Mouse (Mus musculus) layer of hippocampus, adult 2 months (tissue): ENCODE results near the gene Mief2. TPM values are rescaled to one million over a fixed set of nuclear protein-coding genes. Genes with fewer than 3 reads are reported as not detected.
A peak's percentile ranks its signal among the peaks of the same experiment; 100 is the strongest.

Experiments
- DNase-seq, 2 experiments: peaks; one replicate each; pipeline ENCODE4 v3.0.0; 2022; ENCODE audit warnings: low spot score in 2 of 2
- H3K27ac ChIP-seq: fragments of 200-600 bp; 2 replicates; pipeline ENCODE4 v1.8.1; 2022
- H3K4me3 ChIP-seq: fragments of 200-600 bp; 2 replicates; pipeline ENCODE4 v1.8.1; 2022; ENCODE audit warnings: mild to moderate bottlenecking
- CTCF ChIP-seq: fragments of 200-600 bp; conservative IDR thresholded peaks from 2 replicates; pipeline ENCODE4 v1.8.1; 2022; ENCODE audit warnings: antibody characterized with exemption, mild to moderate bottlenecking, moderate library complexity
- total RNA-seq, 2 experiments: library from RNA; stranded (reverse); gene quantifications; 2 replicates each; pipeline ENCODE4 v1.2.3; 2021

The Mief2 gene
- total RNA-seq, 2 experiments from 2014 or later = 21.2 to 25.0 TPM

- peak in 1 of 2 experiments; percentile 17 for DNase-seq
- H3K4me3 ChIP-seq = no peak overlapping the region
- peak overlapping the region; percentile 75 for H3K27ac ChIP-seq
- TF ChIP-seq CTCF = no peak
These were observed 21.3 kb upstream of the Mief2 start for GRCm38 (mm10) chr11:60706696-60707480.

- Histone ChIP-seq H3K27ac (peak overlapping the region; percentile 75), H3K4me3 (no peak overlapping the region)
- TF ChIP-seq CTCF = no peak
- peak in 1 of 2 experiments; percentile 25 for DNase-seq
These were observed 20.5 kb upstream of the Mief2 start for GRCm38 (mm10) chr11:60707672-60708071.

- no peak for TF ChIP-seq CTCF
- H3K27ac ChIP-seq = no peak overlapping the region
- H3K4me3 ChIP-seq = no peak overlapping the region
- peak in 1 of 2 experiments; percentile 8 for DNase-seq
These were observed 19.6 kb upstream of the Mief2 start for GRCm38 (mm10) chr11:60708631-60709030.

- no peak for TF ChIP-seq CTCF
- Histone ChIP-seq H3K27ac (no peak overlapping the region), H3K4me3 (no peak overlapping the region)
- peak in 1 of 2 experiments; percentile 7 for DNase-seq
These were observed 18.4 kb upstream of the Mief2 start for GRCm38 (mm10) chr11:60709481-60710465.

- TF ChIP-seq CTCF = no peak
- no peak overlapping the region for H3K27ac ChIP-seq
- DNase-seq = no peak
- H3K4me3 ChIP-seq = no peak overlapping the region
These were observed 17.0 kb upstream of the Mief2 start for GRCm38 (mm10) chr11:60711218-60711617.

GRCm38 (mm10) chr11:60712040-60712439, 16.2 kb upstream of the Mief2 start:
- no peak for TF ChIP-seq CTCF
- Histone ChIP-seq H3K27ac (no peak overlapping the region), H3K4me3 (no peak overlapping the region)
- no peak for DNase-seq

GRCm38 (mm10) chr11:60712639-60713255, 15.5 kb upstream of the Mief2 start:
- no peak for TF ChIP-seq CTCF
- Histone ChIP-seq H3K4me3 (no peak overlapping the region), H3K27ac (no peak overlapping the region)
- no peak for DNase-seq

- DNase-seq = no peak
- TF ChIP-seq CTCF = no peak
- Histone ChIP-seq H3K27ac (no peak overlapping the region), H3K4me3 (no peak overlapping the region)
These were observed 12.4 kb upstream of the Mief2 start for GRCm38 (mm10) chr11:60715833-60716232.

- no peak for TF ChIP-seq CTCF
- no peak overlapping the region for H3K27ac ChIP-seq
- H3K4me3 ChIP-seq = no peak overlapping the region
- no peak for DNase-seq
These were observed 8.9 kb upstream of the Mief2 start for GRCm38 (mm10) chr11:60719263-60719662.

- Histone ChIP-seq H3K4me3 (peak within 1 kb of the TSS; percentile 100), H3K27ac (peak within 1 kb of the TSS; percentile 85)
- TF ChIP-seq CTCF = peak; percentile 83
- DNase-seq = peak; percentile 64 to 74
These were observed 1.4 kb upstream of the Mief2 start, which contains the start of gene Flii for GRCm38 (mm10) chr11:60726601-60727391. TSS of gene Flii (minus strand) at chr11:60727263.

GRCm38 (mm10) chr11:60727392-60728140, 632 bp upstream of the Mief2 start:
- no peak for DNase-seq

More at GRCm38 (mm10) chr11:60727392-60728140, 632 bp upstream of the Mief2 start:
- TF ChIP-seq CTCF = no peak
- peak overlapping the region; percentile 85 for H3K27ac ChIP-seq
- H3K4me3 ChIP-seq = peak overlapping the region; percentile 100
